Mouse (Mus musculus): ENCODE results near the gene Dhx29. TPM values are rescaled to one million over a fixed set of nuclear protein-coding genes. Genes with fewer than 3 reads are reported as not detected.

The Dhx29 gene
- polyA plus RNA-seq, 1 experiment: 34.9 TPM

Other genes starting within 250 kb of the Dhx29 start
- gene Plpp1, start 126.7 kb upstream of the Dhx29 start, polyA plus RNA-seq (2011; ENCODE audit: insufficient read depth, insufficient read length, low read depth, missing spikeins): 19.9 and 21.1 TPM in 2 replicates
- 136 and 159 TPM in 2 replicates for gene Mtrex, start 56 bp upstream of the Dhx29 start, polyA plus RNA-seq (2011; ENCODE audit: insufficient read depth, insufficient read length, low read depth, missing spikeins)
- gene Ccno, start 60.3 kb downstream of the Dhx29 start, polyA plus RNA-seq (2011; ENCODE audit: insufficient read depth, insufficient read length, low read depth, missing spikeins): 0.52 and 0.78 TPM in 2 replicates
- not detected in 2 replicates for gene Mcidas, start 66.4 kb downstream of the Dhx29 start, polyA plus RNA-seq (2011; ENCODE audit: insufficient read depth, insufficient read length, low read depth, missing spikeins)
- not detected in 2 replicates for gene Cdc20b, start 107.7 kb downstream of the Dhx29 start, polyA plus RNA-seq (2011; ENCODE audit: insufficient read depth, insufficient read length, low read depth, missing spikeins)
- gene Gpx8, start 119.0 kb downstream of the Dhx29 start, polyA plus RNA-seq (2011; ENCODE audit: insufficient read depth, insufficient read length, low read depth, missing spikeins): 22.1 and 24.1 TPM in 2 replicates
- gene Gzma, start 173.5 kb downstream of the Dhx29 start, polyA plus RNA-seq (2011; ENCODE audit: insufficient read depth, insufficient read length, low read depth, missing spikeins): not detected in 2 replicates